Comparison of ENCODE assay signal across 8 mouse cellular contexts in the genomic region with DNA sequence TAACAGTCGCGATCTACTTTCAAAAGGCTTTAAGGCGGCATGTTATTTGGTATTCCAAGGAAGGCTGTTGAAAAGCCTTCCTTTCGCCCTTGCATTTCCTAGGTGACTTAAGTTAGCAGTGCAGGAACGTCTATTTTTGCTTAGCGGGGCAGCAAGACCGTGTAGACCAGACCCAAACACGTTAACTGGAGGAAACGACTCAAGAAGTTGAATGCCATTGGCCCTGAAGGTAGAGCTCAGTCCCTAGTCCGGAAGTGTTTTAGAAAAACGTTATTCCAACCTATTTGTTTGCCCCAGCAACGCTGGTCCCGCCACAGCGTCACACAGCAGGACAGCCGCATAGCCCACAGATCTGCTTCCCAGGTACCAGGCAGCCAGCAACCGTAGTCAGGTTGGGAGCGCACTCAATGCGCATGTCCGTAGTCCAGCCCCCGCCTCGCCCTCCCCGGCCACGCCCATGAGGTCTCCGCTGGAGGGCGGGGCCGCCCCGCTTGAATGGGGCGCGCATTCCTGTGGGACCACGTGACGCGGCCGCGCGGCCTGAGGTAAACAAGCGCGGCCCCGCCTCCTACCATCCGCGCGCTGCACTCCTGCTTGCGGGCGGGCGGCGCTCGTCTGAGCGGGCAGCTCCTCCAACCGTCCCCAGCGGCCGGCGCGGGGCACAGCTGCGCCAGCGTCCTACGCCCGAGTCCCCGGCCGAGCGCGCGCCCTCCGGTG. TPM values are rescaled to one million over a fixed set of nuclear protein-coding genes. Genes with fewer than 3 reads are reported as not detected.
DNase-seq lines count a peak whose midpoint lies in the region; ATAC-seq and TF ChIP-seq lines count a peak whose summit lies in the region.

TSS of gene Otud1 (plus strand) at position 595 of the 717 bp plus-strand sequence.

- peak within 1 kb of the TSS; percentile 91 for H3ac ChIP-seq in myocyte (ENCODE audit: control insufficient read depth, insufficient read length)

- no peaks in the 10 kb centered on the region for H3K36me3 ChIP-seq in forebrain, embryonic 10.5 days (replicated peaks)
- no peaks in the 10 kb centered on the region for H3K36me3 ChIP-seq in heart, embryonic 14.5 days (ENCODE audit: control insufficient read depth, insufficient read depth, low read length)
- no peaks in the 10 kb centered on the region for H3K36me3 ChIP-seq in liver, embryonic 11.5 days (ENCODE audit: control insufficient read depth, insufficient read depth, low read length)
- H3K36me3 ChIP-seq in myocyte (ENCODE audit: control insufficient read depth, insufficient read depth) = no peaks in the 10 kb centered on the region

- no peaks in the 10 kb centered on the region for H3K9me3 ChIP-seq in forebrain, embryonic 10.5 days
- H3K9me3 ChIP-seq in heart, embryonic 14.5 days (ENCODE audit: control insufficient read depth, low read length) = no peaks in the 10 kb centered on the region
- no peaks in the 10 kb centered on the region for H3K9me3 ChIP-seq in liver, embryonic 11.5 days (ENCODE audit: control insufficient read depth, low read length)

- H3K4me1 ChIP-seq in forebrain, embryonic 10.5 days = peaks cover 32% of the 10 kb centered on the region
- H3K4me1 ChIP-seq in heart, embryonic 14.5 days (ENCODE audit: control insufficient read depth in 2 of 2, insufficient read depth in 2 of 2, low read length in 2 of 2) = no peaks in the 10 kb centered on the region
- H3K4me1 ChIP-seq in liver, embryonic 11.5 days (replicated peaks; ENCODE audit: control insufficient read depth, insufficient read depth, low read length) = no peaks in the 10 kb centered on the region

- H3K9ac ChIP-seq in heart, embryonic 14.5 days (ENCODE audit: low read length) = peak within 1 kb of the TSS; percentile 97
- peak within 1 kb of the TSS; percentile 73 for H3K9ac ChIP-seq in liver, embryonic 11.5 days (ENCODE audit: low read depth, low read length)

- peak within 1 kb of the TSS; percentile 79 for H3K4me3 ChIP-seq in forebrain, embryonic 10.5 days
- H3K4me3 ChIP-seq in heart, embryonic 14.5 days (ENCODE audit: control insufficient read depth in 1 of 2, insufficient read depth in 1 of 2, low read depth in 1 of 2, low read length in 2 of 2) = peak within 1 kb of the TSS; percentile 95 to 96
- H3K4me3 ChIP-seq in liver, embryonic 11.5 days (ENCODE audit: low read depth, low read length) = peak within 1 kb of the TSS; percentile 76
- H3K4me3 ChIP-seq in myocyte = peak within 1 kb of the TSS; percentile 50

- DNase-seq in c-Kit-positive CD71-positive TER-119-negative erythroid progenitor cells, embryonic 14.5 days (ENCODE audit: low read depth) = peak; percentile 92
- peak; percentile 94 for DNase-seq in forebrain, embryonic 10.5 days (ENCODE audit: extremely low spot score, low spot score)
- DNase-seq in kidney, postnatal 10 days = peak; percentile 99
- DNase-seq in liver, embryonic 11.5 days (ENCODE audit: low spot score) = peak; percentile 96
- peak; percentile 96 to 98 for DNase-seq in spleen, postnatal 4 days (ENCODE audit: low spot score in 2 of 2)

- TF ChIP-seq POLR2A in myocyte (IDR thresholded peaks at IDR 0.05; ENCODE audit: insufficient read length, low read depth) = peak; percentile 72

- peaks cover 13% of the 10 kb centered on the region for H3K79me2 ChIP-seq in myocyte (ENCODE audit: control insufficient read depth, insufficient read depth)

- peak within 1 kb of the TSS; percentile 86 for H3K27ac ChIP-seq in forebrain, embryonic 10.5 days
- peak within 1 kb of the TSS; percentile 93 to 99 for H3K27ac ChIP-seq in heart, embryonic 14.5 days (replicated peaks in 1 of 2; ENCODE audit: control insufficient read depth in 1 of 2, insufficient read depth in 1 of 2, low read depth in 2 of 2, low read length in 2 of 2)
- peak within 1 kb of the TSS; percentile 67; the same call in 1 of the 2 replicates for H3K27ac ChIP-seq in liver, embryonic 11.5 days (ENCODE audit: low read depth, low read length)

- WGBS in forebrain, embryonic 10.5 days = under 1% methylated on average over 60 of the region's 62 CpGs
- under 1% methylated on average over 61 of the region's 62 CpGs for WGBS in heart, embryonic 14.5 days
- WGBS in liver, embryonic 11.5 days = under 1% methylated on average over 62 of the region's 62 CpGs

- H3K4me2 ChIP-seq in heart, embryonic 14.5 days (ENCODE audit: low read length) = peak within 1 kb of the TSS; percentile 79
- peak within 1 kb of the TSS; percentile 96 for H3K4me2 ChIP-seq in liver, embryonic 11.5 days
- peak within 1 kb of the TSS; percentile 85 for H3K4me2 ChIP-seq in myocyte (ENCODE audit: low read depth)

- ATAC-seq in CD4-positive, CD25-positive, alpha-beta regulatory T cell, adult 4 months = peak; percentile 83
- ATAC-seq in heart, embryonic 14.5 days (ENCODE audit: insufficient number of reproducible peaks, insufficient read depth, low FRiP score, low read depth) = peak; percentile 96
- ATAC-seq in liver, embryonic 11.5 days (replicated peaks; ENCODE audit: low FRiP score) = peak; percentile 95

- H3K27me3 ChIP-seq in forebrain, embryonic 10.5 days (ENCODE audit: poor library complexity, severe bottlenecking) = peaks cover 44% of the 10 kb centered on the region
- no peaks in the 10 kb centered on the region for H3K27me3 ChIP-seq in heart, embryonic 14.5 days (ENCODE audit: control insufficient read depth, insufficient read depth, low read length)
- H3K27me3 ChIP-seq in liver, embryonic 11.5 days (replicated peaks; ENCODE audit: control insufficient read depth, insufficient read depth, low read length) = peaks cover 10% of the 10 kb centered on the region
- H3K27me3 ChIP-seq in myocyte (ENCODE audit: control insufficient read depth, insufficient read depth, insufficient read length) = no peaks in the 10 kb centered on the region

TF ChIP-seq in myocyte, 11 proteins besides CTCF, POLR2A, EP300 and RAD21:
- peak; percentile 89 for TF ChIP-seq USF1 (IDR thresholded peaks at IDR 0.05; ENCODE audit: low read depth)
- no peak for TF ChIP-seq SRF (IDR thresholded peaks at IDR 0.05; ENCODE audit: control insufficient read depth, insufficient read length, low read depth)
- no peak for TF ChIP-seq CEBPB (IDR thresholded peaks at IDR 0.05; ENCODE audit: insufficient read depth, poor library complexity, severe bottlenecking)
- TF ChIP-seq TCF3 (IDR thresholded peaks at IDR 0.05; ENCODE audit: insufficient read length, low read depth) = peak; percentile 5
- no peak for TF ChIP-seq MAX (IDR thresholded peaks at IDR 0.05; ENCODE audit: low read depth)
- TF ChIP-seq MYOD1 (IDR thresholded peaks at IDR 0.05; ENCODE audit: control insufficient read depth in 1 of 3, insufficient read length in 2 of 3, low read depth in 2 of 3) = peak in 2 of 3 experiments; percentile 54 to 80
- peak; percentile 72 for TF ChIP-seq POLR2AphosphoS2 (IDR thresholded peaks at IDR 0.05; ENCODE audit: insufficient read length, low read depth)
- TF ChIP-seq E2F4 (IDR thresholded peaks at IDR 0.05; ENCODE audit: insufficient read depth) = peak; percentile 18
- no peak for TF ChIP-seq TCF12 (IDR thresholded peaks at IDR 0.05; ENCODE audit: insufficient read depth, poor library complexity, severe bottlenecking)
- peak in 2 of 3 experiments; percentile 80 to 88 for TF ChIP-seq MYOG (IDR thresholded peaks at IDR 0.05; ENCODE audit: control insufficient read depth in 1 of 3, insufficient read depth in 1 of 3, insufficient read length in 2 of 3, low read depth in 2 of 3)
- no peak for TF ChIP-seq REST (IDR thresholded peaks at IDR 0.05; ENCODE audit: insufficient read depth, insufficient read length)

RNA-seq across cellular contexts. Expression of gene Otud1, which starts in this region (rescaled TPM):
- polyA plus RNA-seq in CD4-positive, CD25-positive, alpha-beta regulatory T cell, adult 4 months (2017; shearing (Covaris generic)) = 1 to 10 TPM; 1.0 to 2.2 TPM
- polyA plus RNA-seq in forebrain, embryonic 10.5 days (2016; fragmentation: Nextera tagmentation; extraction: Ambion mirVana) = 0.44 and 0.56 TPM in 2 replicates
- polyA plus RNA-seq in heart, embryonic 14.5 days (2014; fragmentation: Nextera tagmentation; extraction: Ambion mirVana) = 15.0 and 16.4 TPM in 2 replicates
- polyA plus RNA-seq in liver, embryonic 11.5 days (2014; fragmentation: Nextera tagmentation; extraction: Ambion mirVana) = 0.62 and 0.95 TPM in 2 replicates
- 3.5 TPM for polyA plus RNA-seq in myocyte (2012; fragmentation: generic; extraction: Trizol)

Comparison
In these comparisons a context has a peak if more than half of its experiments do, and no peak if none do; other contexts are left out.
1. Peak in every context shown above with its lines: DNase-seq, ATAC-seq, H3K4me3 ChIP-seq and H3K27ac ChIP-seq.
2. Peak in DNase-seq, H3K4me3 ChIP-seq and H3K27ac ChIP-seq in forebrain, embryonic 10.5 days; RNA of the gene not detected or under 1 TPM.
3. Peak in DNase-seq, ATAC-seq, H3K4me3 ChIP-seq, H3K27ac ChIP-seq, H3K9ac ChIP-seq and H3K4me2 ChIP-seq in liver, embryonic 11.5 days; RNA of the gene not detected or under 1 TPM.